Mouse (Mus musculus) hindlimb bud, embryonic 11.5 days (tissue): Measurements from ENCODE around the gene Gm21969.

Experiments used
- DNase-seq: peaks from one replicate; pipeline ENCODE4 v3.0.0-alpha.2; 2012; ENCODE audit warnings: low read depth, low spot score; ENCODE audit errors: extremely low spot score

The Gm21969 gene

GRCm38 (mm10) chr4:139584704-139585103 lies 18.3 kb upstream of the Gm21969 start:
- DNase-seq = no peak

- no peak for DNase-seq
Measured at GRCm38 (mm10) chr4:139585713-139586112, 17.3 kb upstream of the Gm21969 start.

GRCm38 (mm10) chr4:139587370-139587769 lies 15.6 kb upstream of the Gm21969 start:
- no peak for DNase-seq

GRCm38 (mm10) chr4:139587773-139588172 lies 15.2 kb upstream of the Gm21969 start:
- no peak for DNase-seq

GRCm38 (mm10) chr4:139589351-139590027 lies 13.5 kb upstream of the Gm21969 start:
- no peak for DNase-seq

GRCm38 (mm10) chr4:139590446-139590845 lies 12.5 kb upstream of the Gm21969 start:
- no peak for DNase-seq

- DNase-seq = no peak
Measured at GRCm38 (mm10) chr4:139592895-139593294, 10.1 kb upstream of the Gm21969 start.

GRCm38 (mm10) chr4:139593383-139593782 lies 9.6 kb upstream of the Gm21969 start:
- no peak for DNase-seq

- DNase-seq = no peak
Measured at GRCm38 (mm10) chr4:139594062-139594461, 8.9 kb upstream of the Gm21969 start.

- no peak for DNase-seq
Measured at GRCm38 (mm10) chr4:139596715-139597114, 6.3 kb upstream of the Gm21969 start.

- no peak for DNase-seq
Measured at GRCm38 (mm10) chr4:139597286-139598284, 5.4 kb upstream of the Gm21969 start.

- DNase-seq = no peak
Measured at GRCm38 (mm10) chr4:139598356-139598755, 4.6 kb upstream of the Gm21969 start.

- DNase-seq = peak; percentile 81
Measured at GRCm38 (mm10) chr4:139598950-139599518, 4.0 kb upstream of the Gm21969 start.

GRCm38 (mm10) chr4:139601519-139602356 lies 1.2 kb upstream of the Gm21969 start:
- DNase-seq = no peak

- DNase-seq = no peak
Measured at GRCm38 (mm10) chr4:139605216-139605615, 2.2 kb downstream of the Gm21969 start.

GRCm38 (mm10) chr4:139606732-139607131 lies 3.7 kb downstream of the Gm21969 start:
- no peak for DNase-seq

GRCm38 (mm10) chr4:139608975-139609374 lies 6.0 kb downstream of the Gm21969 start:
- no peak for DNase-seq

GRCm38 (mm10) chr4:139610954-139611353 lies 8.0 kb downstream of the Gm21969 start:
- DNase-seq = no peak

GRCm38 (mm10) chr4:139611542-139611953 lies 8.6 kb downstream of the Gm21969 start:
- DNase-seq = no peak

- DNase-seq = no peak
Measured at GRCm38 (mm10) chr4:139614524-139615260, 11.7 kb downstream of the Gm21969 start.
